Mouse (Mus musculus) NIH3T3 (cell line): ENCODE data around the gene Mdk.

ENCODE experiments used
- DNase-seq: peaks from one replicate; pipeline ENCODE4 v3.0.0-alpha.2; 2012; ENCODE audit warnings: low read depth

Gene Mdk

GRCm38 (mm10) chr2:91932160-91932711 lies at the start of gene Mdk:
Mdk (minus strand) TSS chr2:91932297.
- no peak for DNase-seq

- no peak for DNase-seq
Measured at GRCm38 (mm10) chr2:91980830-91981229, 48.7 kb upstream of the Mdk start.

GRCm38 (mm10) chr2:91980245-91980644 lies 48.1 kb upstream of the Mdk start:
- no peak for DNase-seq

GRCm38 (mm10) chr2:91978547-91978946 lies 46.5 kb upstream of the Mdk start:
- DNase-seq: no peak

- DNase-seq: no peak
Measured at GRCm38 (mm10) chr2:91977960-91978359, 45.9 kb upstream of the Mdk start.

- DNase-seq: no peak
Measured at GRCm38 (mm10) chr2:91975581-91976541, 43.8 kb upstream of the Mdk start, which contains the start of gene Dgkz. Dgkz (minus strand) TSS chr2:91975864.

GRCm38 (mm10) chr2:91973416-91974135 lies 41.5 kb upstream of the Mdk start:
- DNase-seq: peak; percentile 40

GRCm38 (mm10) chr2:91972121-91972566 lies 40.0 kb upstream of the Mdk start:
- DNase-seq: no peak

GRCm38 (mm10) chr2:91971231-91972097 lies 39.4 kb upstream of the Mdk start:
- DNase-seq: no peak

- peak; percentile 35 for DNase-seq
Measured at GRCm38 (mm10) chr2:91967962-91968361, 35.9 kb upstream of the Mdk start.

GRCm38 (mm10) chr2:91966367-91966766 lies 34.3 kb upstream of the Mdk start:
- DNase-seq: no peak

GRCm38 (mm10) chr2:91965417-91965816 lies 33.3 kb upstream of the Mdk start:
- DNase-seq: no peak

GRCm38 (mm10) chr2:91964610-91965204 lies 32.6 kb upstream of the Mdk start:
- DNase-seq: no peak

- DNase-seq: peak; percentile 96
Measured at GRCm38 (mm10) chr2:91963443-91963932, 31.4 kb upstream of the Mdk start.

GRCm38 (mm10) chr2:91962864-91963401 lies 30.8 kb upstream of the Mdk start:
- peak; percentile 31 for DNase-seq

- no peak for DNase-seq
Measured at GRCm38 (mm10) chr2:91961901-91962761, 30.0 kb upstream of the Mdk start.

GRCm38 (mm10) chr2:91960459-91960858 lies 28.4 kb upstream of the Mdk start:
- no peak for DNase-seq

- DNase-seq: no peak
Measured at GRCm38 (mm10) chr2:91959544-91960410, 27.7 kb upstream of the Mdk start.
